Mouse (Mus musculus): ENCODE results near the gene Tmem246. TPM values are rescaled to one million over a fixed set of nuclear protein-coding genes. Genes with fewer than 3 reads are reported as not detected.
"Not testable (repeated sequence)": the region's sequence is repeated elsewhere in the genome, so short reads cannot be mapped to it uniquely, and the experiment has no call there.

Gene Tmem246
- 34.2 and 34.4 TPM in 2 replicates for polyA plus RNA-seq (2015; fragmentation: Nextera tagmentation; extraction: Ambion mirVana)

GRCm38 (mm10) chr4:49597183-49598100 lies at the start of gene Tmem246:
Tmem246 (minus strand) TSS chr4:49597876.
- Histone ChIP-seq H3K4me3 (replicated peaks; ENCODE audit: low read length) (peak within 1 kb of the TSS; percentile 79), H3K9ac (ENCODE audit: low read length) (peak within 1 kb of the TSS; percentile 93), H3K4me1 (ENCODE audit: control insufficient read depth, insufficient read depth, low read length) (peaks cover 5% of the 10 kb centered on the region; the same call in 1 of the 2 replicates), H3K9me3 (replicated peaks; ENCODE audit: control insufficient read depth, low read length) (no peaks in the 10 kb centered on the region), H3K27ac (ENCODE audit: low read length) (peak within 1 kb of the TSS; percentile 83), H3K4me2 (ENCODE audit: low read depth, low read length) (peak within 1 kb of the TSS; percentile 84), H3K36me3 (ENCODE audit: control insufficient read depth, insufficient read depth, low read length) (no peaks in the 10 kb centered on the region), H3K27me3 (ENCODE audit: control insufficient read depth, insufficient read depth, low read length) (no peaks in the 10 kb centered on the region)
- ATAC-seq (ENCODE audit: insufficient read depth, low FRiP score) = peak; percentile 92
- WGBS = under 1% methylated on average over 77 of the region's 77 CpGs

- no peaks in the 10 kb centered on the region for H3K9me3 ChIP-seq (replicated peaks; ENCODE audit: control insufficient read depth, low read length)
- no peaks in the 10 kb centered on the region for H3K27me3 ChIP-seq (ENCODE audit: control insufficient read depth, insufficient read depth, low read length)
- no peak overlapping the region for H3K9ac ChIP-seq (ENCODE audit: low read length)
- no peak for ATAC-seq (ENCODE audit: insufficient read depth, low FRiP score)
- no peak overlapping the region for H3K4me2 ChIP-seq (ENCODE audit: low read depth, low read length)
- WGBS = 63% methylated on average over 2 of the region's 2 CpGs
- no peaks in the 10 kb centered on the region for H3K4me1 ChIP-seq (ENCODE audit: control insufficient read depth, insufficient read depth, low read length)
- H3K27ac ChIP-seq (ENCODE audit: low read length) = no peak overlapping the region
- H3K4me3 ChIP-seq (replicated peaks; ENCODE audit: low read length) = no peak overlapping the region
- H3K36me3 ChIP-seq (ENCODE audit: control insufficient read depth, insufficient read depth, low read length) = peaks cover 22% of the 10 kb centered on the region
Measured at GRCm38 (mm10) chr4:49639913-49640312, 42.2 kb upstream of the Tmem246 start.

- H3K27me3 ChIP-seq (ENCODE audit: control insufficient read depth, insufficient read depth, low read length) = no peaks in the 10 kb centered on the region
- peaks cover 2% of the 10 kb centered on the region; the same call in 1 of the 2 replicates for H3K4me1 ChIP-seq (ENCODE audit: control insufficient read depth, insufficient read depth, low read length)
- H3K4me3 ChIP-seq (replicated peaks; ENCODE audit: low read length) = no peak overlapping the region
- no peak for ATAC-seq (ENCODE audit: insufficient read depth, low FRiP score)
- no peaks in the 10 kb centered on the region for H3K9me3 ChIP-seq (replicated peaks; ENCODE audit: control insufficient read depth, low read length)
- H3K4me2 ChIP-seq (ENCODE audit: low read depth, low read length) = no peak overlapping the region
- H3K36me3 ChIP-seq (ENCODE audit: control insufficient read depth, insufficient read depth, low read length) = peaks cover 19% of the 10 kb centered on the region
- H3K27ac ChIP-seq (ENCODE audit: low read length) = no peak overlapping the region
- H3K9ac ChIP-seq (ENCODE audit: low read length) = no peak overlapping the region
- WGBS = 93% methylated on average over 11 of the region's 11 CpGs
Measured at GRCm38 (mm10) chr4:49637821-49638220, 40.1 kb upstream of the Tmem246 start.

GRCm38 (mm10) chr4:49632139-49632481 lies 34.4 kb upstream of the Tmem246 start:
- peak overlapping the region; percentile 95 for H3K4me3 ChIP-seq (replicated peaks; ENCODE audit: low read length)
- H3K36me3 ChIP-seq (ENCODE audit: control insufficient read depth, insufficient read depth, low read length) = peaks cover 4% of the 10 kb centered on the region; the same call in 1 of the 2 replicates
- H3K27me3 ChIP-seq (ENCODE audit: control insufficient read depth, insufficient read depth, low read length) = no peaks in the 10 kb centered on the region
- H3K27ac ChIP-seq (ENCODE audit: low read length) = peak overlapping the region; percentile 95
- H3K9ac ChIP-seq (ENCODE audit: low read length) = peak overlapping the region; percentile 92
- H3K9me3 ChIP-seq (replicated peaks; ENCODE audit: control insufficient read depth, low read length) = no peaks in the 10 kb centered on the region
- WGBS = under 1% methylated on average over 30 of the region's 30 CpGs
- H3K4me1 ChIP-seq (ENCODE audit: control insufficient read depth, insufficient read depth, low read length) = peaks cover 2% of the 10 kb centered on the region; the same call in 1 of the 2 replicates
- peak overlapping the region; percentile 63 for H3K4me2 ChIP-seq (ENCODE audit: low read depth, low read length)
- ATAC-seq (ENCODE audit: insufficient read depth, low FRiP score) = peak; percentile 63

- Histone ChIP-seq H3K4me3 (replicated peaks; ENCODE audit: low read length) (peak within 1 kb of the TSS; percentile 95), H3K27me3 (ENCODE audit: control insufficient read depth, insufficient read depth, low read length) (no peaks in the 10 kb centered on the region), H3K4me2 (ENCODE audit: low read depth, low read length) (peak within 1 kb of the TSS; percentile 63), H3K27ac (ENCODE audit: low read length) (peak within 1 kb of the TSS; percentile 95), H3K9me3 (replicated peaks; ENCODE audit: control insufficient read depth, low read length) (no peaks in the 10 kb centered on the region), H3K36me3 (ENCODE audit: control insufficient read depth, insufficient read depth, low read length) (peaks cover 4% of the 10 kb centered on the region; the same call in 1 of the 2 replicates), H3K4me1 (ENCODE audit: control insufficient read depth, insufficient read depth, low read length) (peaks cover 2% of the 10 kb centered on the region; the same call in 1 of the 2 replicates), H3K9ac (ENCODE audit: low read length) (peak within 1 kb of the TSS; percentile 92)
- ATAC-seq (ENCODE audit: insufficient read depth, low FRiP score) = peak; percentile 97
- WGBS = 4% methylated on average over 37 of the region's 37 CpGs
Measured at GRCm38 (mm10) chr4:49631319-49632138, 33.9 kb upstream of the Tmem246 start, which contains the start of gene Rnf20. Rnf20 (plus strand) TSS chr4:49632006.

- Histone ChIP-seq H3K4me2 (ENCODE audit: low read depth, low read length) (no peak overlapping the region), H3K27me3 (ENCODE audit: control insufficient read depth, insufficient read depth, low read length) (no peaks in the 10 kb centered on the region), H3K9me3 (replicated peaks; ENCODE audit: control insufficient read depth, low read length) (no peaks in the 10 kb centered on the region), H3K4me1 (ENCODE audit: control insufficient read depth, insufficient read depth, low read length) (peaks cover 2% of the 10 kb centered on the region; the same call in 1 of the 2 replicates), H3K9ac (ENCODE audit: low read length) (no peak overlapping the region), H3K36me3 (ENCODE audit: control insufficient read depth, insufficient read depth, low read length) (no peaks in the 10 kb centered on the region), H3K4me3 (replicated peaks; ENCODE audit: low read length) (no peak overlapping the region), H3K27ac (ENCODE audit: low read length) (no peak overlapping the region)
- 83% methylated on average over 5 of the region's 5 CpGs for WGBS
- no peak for ATAC-seq (ENCODE audit: insufficient read depth, low FRiP score)
Measured at GRCm38 (mm10) chr4:49628941-49629340, 31.3 kb upstream of the Tmem246 start.

- no peak for ATAC-seq (ENCODE audit: insufficient read depth, low FRiP score)
- H3K4me1 ChIP-seq (ENCODE audit: control insufficient read depth, insufficient read depth, low read length) = no peaks in the 10 kb centered on the region
- no peak overlapping the region for H3K4me2 ChIP-seq (ENCODE audit: low read depth, low read length)
- no peak overlapping the region for H3K9ac ChIP-seq (ENCODE audit: low read length)
- no peaks in the 10 kb centered on the region for H3K36me3 ChIP-seq (ENCODE audit: control insufficient read depth, insufficient read depth, low read length)
- no peak overlapping the region for H3K4me3 ChIP-seq (replicated peaks; ENCODE audit: low read length)
- WGBS = 2% methylated on average over 3 of the region's 3 CpGs
- no peaks in the 10 kb centered on the region for H3K27me3 ChIP-seq (ENCODE audit: control insufficient read depth, insufficient read depth, low read length)
- no peaks in the 10 kb centered on the region for H3K9me3 ChIP-seq (replicated peaks; ENCODE audit: control insufficient read depth, low read length)
- H3K27ac ChIP-seq (ENCODE audit: low read length) = no peak overlapping the region
Measured at GRCm38 (mm10) chr4:49626973-49627372, 29.3 kb upstream of the Tmem246 start.

- not testable (repeated sequence) for H3K4me2 ChIP-seq (ENCODE audit: low read depth, low read length); H3K4me1 ChIP-seq (ENCODE audit: control insufficient read depth, insufficient read depth, low read length); H3K36me3 ChIP-seq (ENCODE audit: control insufficient read depth, insufficient read depth, low read length); H3K9me3 ChIP-seq (replicated peaks; ENCODE audit: control insufficient read depth, low read length); H3K4me3 ChIP-seq (replicated peaks; ENCODE audit: low read length); ATAC-seq (ENCODE audit: insufficient read depth, low FRiP score); H3K9ac ChIP-seq (ENCODE audit: low read length); H3K27me3 ChIP-seq (ENCODE audit: control insufficient read depth, insufficient read depth, low read length); H3K27ac ChIP-seq (ENCODE audit: low read length)
- 73% methylated on average over 4 of the region's 4 CpGs for WGBS
Measured at GRCm38 (mm10) chr4:49624969-49625368, 27.3 kb upstream of the Tmem246 start.

All from stomach, embryonic 16.5 days (tissue).